Mouse (Mus musculus) kidney, postnatal 10 days (tissue): Measurements from ENCODE around the gene Hist2h4.
"Not testable (repeated sequence)": the region's sequence is repeated elsewhere in the genome, so short reads cannot be mapped to it uniquely, and the experiment has no call there.

Experiments used
- DNase-seq: peaks from one replicate; pipeline ENCODE4 v3.0.0; 2021; ENCODE audit warnings: mixed read lengths

The Hist2h4 gene

DNA sequence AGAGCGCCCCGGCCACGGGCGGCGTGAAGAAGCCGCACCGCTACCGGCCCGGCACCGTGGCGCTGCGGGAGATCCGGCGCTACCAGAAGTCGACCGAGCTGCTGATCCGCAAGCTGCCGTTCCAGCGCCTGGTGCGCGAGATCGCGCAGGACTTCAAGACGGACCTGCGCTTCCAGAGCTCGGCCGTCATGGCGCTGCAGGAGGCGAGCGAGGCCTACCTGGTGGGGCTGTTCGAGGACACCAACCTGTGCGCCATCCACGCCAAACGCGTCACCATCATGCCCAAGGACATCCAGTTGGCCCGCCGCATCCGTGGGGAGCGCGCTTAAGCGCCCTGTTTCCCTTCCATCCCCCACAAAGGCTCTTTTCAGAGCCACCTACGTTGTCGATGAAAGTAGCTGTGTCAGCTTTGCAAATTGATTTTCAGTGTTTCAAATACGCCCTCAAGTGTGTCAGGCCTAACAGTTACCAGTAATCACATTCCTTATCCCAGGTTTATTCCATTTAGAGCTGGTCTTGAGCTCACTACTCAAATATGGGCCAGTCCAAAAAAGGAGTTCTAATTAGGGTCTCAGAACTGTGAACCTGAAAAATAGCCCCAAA, 5.8 kb upstream of the Hist2h4 start:
- DNase-seq: not testable (repeated sequence)

DNA sequence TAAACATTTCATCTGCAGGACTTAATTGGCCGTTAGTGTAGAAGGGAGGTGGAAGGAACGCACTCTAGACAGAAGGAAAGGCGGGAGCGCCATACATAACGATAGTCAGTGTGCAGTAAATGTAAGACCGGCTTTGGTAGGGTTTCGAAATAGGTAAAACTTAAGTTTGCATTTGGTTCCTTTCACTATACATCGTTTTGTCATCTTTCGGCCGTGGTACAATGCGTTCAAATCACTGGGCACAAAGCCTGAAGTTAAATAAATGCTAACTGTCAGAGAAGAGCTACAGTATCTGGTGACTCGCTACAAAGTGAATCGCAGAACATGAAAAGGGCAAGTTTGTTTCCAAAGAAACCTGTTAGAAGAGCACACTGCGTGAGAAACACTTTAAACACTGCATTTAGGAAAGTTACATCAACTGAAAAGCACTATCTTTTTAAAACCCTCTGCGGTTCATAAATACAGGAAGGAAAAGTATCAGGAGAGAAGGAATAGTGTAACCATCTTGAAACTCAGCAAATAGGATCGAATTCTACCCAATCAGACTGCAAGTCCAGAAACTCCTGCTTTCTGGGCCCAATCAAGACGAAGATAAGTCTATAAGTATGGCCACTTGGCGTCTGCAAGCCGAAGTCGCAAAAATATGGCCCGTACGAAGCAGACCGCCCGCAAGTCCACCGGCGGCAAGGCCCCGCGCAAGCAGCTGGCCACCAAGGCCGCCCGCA, 5.1 kb upstream of the Hist2h4 start, which contains the start of gene Hist2h3b:
Gene Hist2h3b (plus strand): TSS at position 604 of the 725 bp plus-strand sequence.
- peak; percentile 86 for DNase-seq

- no peak for DNase-seq
Observed at GRCm38 (mm10) chr3:96267541-96267940, 4.4 kb upstream of the Hist2h4 start.

GRCm38 (mm10) chr3:96266132-96266710, 3.1 kb upstream of the Hist2h4 start:
- DNase-seq: no peak

GRCm38 (mm10) chr3:96264404-96264949, 1.4 kb upstream of the Hist2h4 start:
- DNase-seq: no peak

DNA sequence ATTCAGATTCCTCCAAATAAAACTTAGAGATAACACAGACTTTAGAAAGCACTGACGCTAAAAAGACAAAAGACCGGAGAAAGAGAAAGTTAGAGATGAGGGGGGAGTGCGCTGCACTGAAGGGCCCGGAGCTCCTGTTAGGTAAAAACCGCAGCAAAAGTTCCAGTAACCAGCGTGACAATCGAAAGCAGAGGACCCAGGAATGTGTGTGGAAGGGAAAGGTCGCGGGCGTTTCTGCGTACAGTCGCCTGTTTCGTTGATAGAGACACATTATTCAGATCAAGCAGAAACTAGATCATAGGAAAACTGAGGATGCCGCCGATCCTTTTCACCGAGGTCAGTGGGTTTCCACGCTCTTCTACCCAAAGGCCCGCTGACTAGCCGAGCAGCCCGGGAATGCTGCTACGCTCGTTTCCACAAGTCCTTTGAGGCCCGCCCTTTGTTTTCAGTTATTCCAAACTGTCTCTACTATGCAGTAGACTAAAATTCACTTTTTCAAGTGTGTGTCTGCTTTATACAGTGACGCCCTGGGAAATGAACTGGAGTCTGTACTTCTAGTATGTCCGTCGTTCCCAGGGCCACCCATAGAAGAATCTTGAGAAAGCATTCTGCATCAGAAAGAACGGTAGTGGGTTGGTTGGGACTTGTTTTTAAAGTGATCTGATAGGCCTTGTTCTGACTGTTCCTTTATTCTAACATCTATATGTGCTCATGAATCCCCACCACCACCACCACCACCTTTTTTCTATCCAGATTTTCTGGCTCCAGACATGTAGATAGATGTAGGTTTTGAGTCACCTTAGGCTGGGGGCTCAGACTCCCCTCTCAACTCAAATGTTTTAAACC, 670 bp upstream of the Hist2h4 start:
- peak; percentile 62 for DNase-seq

GRCm38 (mm10) chr3:96262216-96262875, 765 bp downstream of the Hist2h4 start:
- peak; percentile 86 for DNase-seq

GRCm38 (mm10) chr3:96261623-96262022, 1.5 kb downstream of the Hist2h4 start:
- DNase-seq: no peak

- no peak for DNase-seq
Observed at GRCm38 (mm10) chr3:96260220-96260619, 2.9 kb downstream of the Hist2h4 start.

GRCm38 (mm10) chr3:96257190-96257589, 5.9 kb downstream of the Hist2h4 start:
- DNase-seq: no peak

DNA sequence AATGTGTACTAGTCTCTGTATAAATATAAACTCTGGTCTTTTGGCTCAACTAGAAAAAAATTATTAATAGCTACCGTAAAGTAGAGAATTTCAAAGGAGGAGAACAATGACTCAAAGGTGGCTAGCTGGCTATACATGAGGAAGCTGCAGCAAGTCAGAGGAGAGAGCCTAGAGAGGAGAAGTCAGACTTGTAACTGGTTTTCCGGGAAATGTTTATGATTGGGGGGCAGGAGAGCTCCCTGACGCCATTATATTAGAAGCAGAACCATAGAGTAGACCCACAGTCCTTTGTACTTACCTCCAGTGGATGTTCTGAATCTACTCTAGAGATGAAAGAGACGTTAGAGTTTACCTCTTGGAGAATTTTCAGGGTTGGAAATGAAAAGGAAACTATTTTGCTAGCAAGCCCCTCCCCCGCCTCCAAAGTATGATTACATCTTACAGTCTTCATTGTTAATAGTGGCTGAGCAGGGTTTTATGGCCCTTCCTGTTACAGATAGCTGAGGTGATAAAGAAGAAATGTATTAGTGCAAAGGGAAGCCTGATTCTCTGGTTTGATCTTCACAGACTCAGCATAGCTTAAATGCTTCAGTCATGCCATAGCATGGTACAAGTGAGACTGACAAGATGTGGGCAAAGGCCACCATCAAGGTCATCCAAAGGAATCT, 7.1 kb downstream of the Hist2h4 start:
- DNase-seq: no peak

GRCm38 (mm10) chr3:96254683-96255355, 8.3 kb downstream of the Hist2h4 start:
- DNase-seq: no peak

- DNase-seq: no peak
Observed at GRCm38 (mm10) chr3:96251787-96252186, 11.3 kb downstream of the Hist2h4 start.

- DNase-seq: no peak
Observed at GRCm38 (mm10) chr3:96250890-96251289, 12.2 kb downstream of the Hist2h4 start.

DNA sequence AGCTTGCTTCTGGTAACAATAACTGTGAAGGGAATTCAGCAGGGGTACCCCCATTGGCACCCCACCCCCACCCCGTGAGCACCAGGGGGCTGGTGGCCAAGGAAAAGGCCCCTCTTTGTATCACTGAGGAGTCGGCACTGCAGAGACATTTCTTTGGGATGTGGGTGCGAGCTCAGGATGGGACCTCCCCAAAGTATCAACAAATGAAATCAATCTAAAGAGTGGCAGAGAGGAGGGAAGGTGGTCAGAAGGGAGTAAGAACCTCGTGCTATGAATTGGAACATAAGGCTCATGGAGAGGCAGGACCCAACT, 14.1 kb downstream of the Hist2h4 start:
- no peak for DNase-seq

- no peak for DNase-seq
Observed at GRCm38 (mm10) chr3:96248141-96249033, 14.7 kb downstream of the Hist2h4 start.

DNA sequence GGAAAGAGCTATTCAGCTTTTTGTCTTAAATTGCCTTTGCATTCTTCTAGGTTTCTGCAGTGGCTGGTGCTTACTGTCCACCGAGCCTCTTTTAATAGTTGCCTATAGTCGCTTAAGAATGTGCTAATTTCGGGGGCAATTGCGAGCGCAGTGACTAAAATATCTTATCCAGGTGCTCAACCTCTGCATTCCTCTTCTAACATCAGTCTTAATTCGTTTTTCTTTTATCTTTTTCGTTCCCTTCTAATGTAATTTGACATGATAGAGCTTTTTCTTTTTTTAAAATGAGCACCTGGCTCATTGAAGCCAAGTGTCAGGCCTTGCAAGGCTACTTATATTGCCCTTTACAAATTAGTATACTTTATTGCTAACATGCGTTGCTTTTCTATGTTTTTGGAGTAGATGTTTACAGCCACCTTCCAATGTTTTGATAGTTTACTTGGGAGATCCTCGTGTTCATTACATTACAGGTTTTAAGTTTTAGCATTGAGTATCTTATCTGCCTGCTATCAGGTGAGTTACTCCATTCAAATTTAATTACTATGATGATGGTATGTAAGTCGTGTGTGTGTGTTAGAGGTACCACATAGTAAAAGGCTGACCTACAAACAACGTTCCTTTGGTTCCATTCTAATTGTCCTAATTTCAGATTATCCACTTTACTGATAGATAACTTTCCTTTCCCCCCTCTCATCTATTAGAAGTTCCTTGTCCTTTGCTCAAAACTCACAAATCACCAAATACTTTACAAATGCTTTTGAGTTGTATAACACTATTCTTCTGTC, 15.6 kb downstream of the Hist2h4 start:
- DNase-seq: no peak

GRCm38 (mm10) chr3:96246427-96246856, 16.7 kb downstream of the Hist2h4 start, which contains the start of gene Hist2h3c1:
Gene Hist2h3c1 (plus strand): TSS chr3:96246685.
- not testable (repeated sequence) for DNase-seq

DNA sequence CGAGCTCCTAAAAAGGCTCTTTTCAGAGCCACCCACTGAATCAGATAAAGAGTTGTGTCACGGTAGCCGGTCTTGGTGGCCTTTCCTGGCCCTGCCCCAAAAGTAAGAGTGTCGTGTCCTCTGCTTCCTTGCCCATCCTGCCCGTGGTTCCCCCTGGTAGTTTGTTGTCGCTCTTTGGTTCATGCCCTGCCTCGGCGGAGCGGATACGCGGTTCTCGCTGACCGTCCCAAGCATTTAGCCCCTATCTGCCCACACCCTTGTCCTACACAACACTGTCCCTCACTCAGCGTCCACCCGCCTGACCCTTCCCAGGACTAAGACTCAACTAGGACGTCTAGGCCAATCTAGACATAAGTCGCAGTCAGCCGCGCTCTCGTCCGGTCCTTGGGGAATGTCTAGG, 17.1 kb downstream of the Hist2h4 start:
- not testable (repeated sequence) for DNase-seq
